Mouse (Mus musculus) E14TG2a.4 (cell line): ENCODE results near the gene Als2.

Experiments used
- CTCF ChIP-seq: conservative IDR thresholded peaks from 2 replicates; pipeline ENCODE4 v1.5.1; 2014; ENCODE audit warnings: low read length
- NANOG ChIP-seq: IDR thresholded peaks from 2 replicates; pipeline ENCODE4 v1.6.1; 2014; ENCODE audit warnings: borderline replicate concordance, low read length, mixed read lengths
- POU5F1 ChIP-seq: IDR thresholded peaks from 2 replicates; pipeline ENCODE4 v1.6.1; 2014; ENCODE audit warnings: low read length, borderline replicate concordance

- TF ChIP-seq CTCF (no peak), POU5F1 (no peak), NANOG (no peak)
These were observed 7.8 kb downstream of the Als2 start for GRCm38 (mm10) chr1:59229187-59229586.
